Mouse (Mus musculus): ENCODE measurements around the gene Olfr600.
"Not testable (repeated sequence)": the region's sequence is repeated elsewhere in the genome, so short reads cannot be mapped to it uniquely, and the experiment has no call there.

Gene Olfr600

DNA sequence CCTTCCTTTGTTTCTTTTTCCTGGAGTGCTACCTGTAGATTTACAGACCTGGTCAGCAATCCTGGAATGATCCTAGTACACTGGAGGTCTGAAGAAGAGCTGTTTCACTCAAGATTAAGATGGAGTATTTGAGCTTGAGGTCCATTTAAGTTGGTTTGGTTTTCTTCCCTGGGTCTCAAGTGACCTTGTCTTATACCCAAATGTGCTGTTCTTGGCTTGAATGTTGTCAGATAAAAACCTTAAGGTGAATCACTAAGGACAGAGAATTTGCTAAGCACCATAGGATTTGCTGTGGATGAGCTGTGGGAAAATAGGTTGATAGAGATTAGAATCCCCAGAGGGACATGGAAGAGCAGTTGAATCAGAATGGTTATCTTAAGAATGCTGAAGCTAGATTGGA, at the start of gene Olfr600:
Gene Olfr600 (minus strand): TSS at position 101 of the 400 bp plus-strand sequence.
- no peak for DNase-seq (ENCODE audit: low spot score in 2 of 2)

DNA sequence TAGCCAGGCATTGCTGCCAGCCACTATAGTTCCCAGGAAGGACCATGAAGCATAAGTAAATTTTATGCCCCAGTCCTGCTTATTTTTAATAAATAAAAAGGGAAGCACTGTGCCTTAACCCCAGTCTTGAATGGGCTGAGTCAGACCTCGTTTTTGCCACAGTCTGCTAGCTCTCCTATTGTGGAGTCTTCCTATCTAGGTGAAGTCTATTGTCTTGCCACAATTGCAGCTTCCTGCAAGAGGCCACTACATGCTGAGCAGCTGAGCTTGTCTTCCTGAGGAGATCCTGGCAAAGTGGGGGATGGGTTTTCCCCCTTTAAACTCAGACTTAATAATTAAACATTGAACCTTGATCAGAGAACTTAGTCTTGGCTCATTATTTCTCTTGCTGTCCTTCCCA, 49.5 kb upstream of the Olfr600 start:
- no peak for DNase-seq (ENCODE audit: low spot score in 2 of 2)

DNA sequence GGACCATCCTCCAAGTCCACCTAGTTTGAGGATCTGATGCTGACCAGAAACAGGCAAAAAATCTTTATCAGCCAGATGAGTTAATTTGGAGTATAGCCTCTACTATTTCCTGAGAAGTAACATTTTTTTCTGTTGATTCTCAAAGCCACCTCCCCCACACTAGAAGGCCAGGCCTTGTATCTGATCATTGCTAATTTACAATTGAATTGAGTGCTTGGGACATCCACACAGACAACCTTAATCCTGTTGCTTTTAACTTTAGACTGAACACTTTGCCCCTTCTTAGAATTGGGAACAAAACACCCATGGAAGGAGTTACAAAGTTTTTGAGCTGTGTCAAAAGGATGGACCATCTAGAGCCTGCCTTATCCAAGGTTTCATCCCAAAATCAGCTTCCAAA, 48.3 kb upstream of the Olfr600 start:
- DNase-seq (ENCODE audit: low spot score in 2 of 2) = no peak

DNA sequence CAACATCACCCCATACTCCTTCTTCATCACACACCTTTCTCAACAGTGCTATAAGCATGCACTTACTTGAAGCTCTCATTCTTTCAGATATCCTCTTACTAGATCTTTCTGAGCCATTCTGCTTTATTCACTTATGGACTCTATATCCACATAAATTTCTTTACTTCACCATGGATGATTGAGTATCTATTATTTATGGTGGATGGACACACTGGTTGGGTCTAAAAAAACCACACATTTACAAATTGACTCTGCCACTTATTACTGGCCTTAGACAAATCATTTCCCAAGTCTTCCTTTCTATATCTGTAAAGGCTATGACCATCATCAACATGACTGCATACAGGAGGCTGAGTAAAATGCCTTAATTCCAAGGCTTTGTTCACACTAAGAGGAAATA, 36.6 kb upstream of the Olfr600 start, which contains the start of gene Olfr603:
Gene Olfr603 (minus strand): TSS at position 101 of the 400 bp plus-strand sequence.
- no peak for DNase-seq (ENCODE audit: low spot score in 2 of 2)

DNA sequence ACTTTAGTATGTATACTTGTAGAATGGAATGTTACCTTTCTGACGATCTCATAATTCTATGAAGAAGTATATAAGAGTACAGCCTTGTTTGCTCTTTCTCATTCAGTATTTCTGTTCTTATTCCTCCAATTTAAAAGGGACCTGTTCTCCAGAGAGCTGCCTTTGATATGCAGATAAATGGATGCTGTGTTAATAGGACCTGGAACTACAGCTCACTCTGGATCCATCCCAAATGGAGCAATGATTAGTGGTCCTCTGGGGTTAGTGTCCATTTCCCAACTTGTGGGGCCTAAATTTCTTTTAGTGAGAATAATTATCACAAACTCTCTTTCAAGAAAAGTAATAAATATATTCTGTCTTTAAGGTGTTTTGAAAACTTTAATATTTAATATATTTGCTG, 13.1 kb upstream of the Olfr600 start, which contains the start of gene Olfr601:
Gene Olfr601 (minus strand): TSS at position 101 of the 400 bp plus-strand sequence.
- no peak for DNase-seq (ENCODE audit: low spot score in 2 of 2)

DNA sequence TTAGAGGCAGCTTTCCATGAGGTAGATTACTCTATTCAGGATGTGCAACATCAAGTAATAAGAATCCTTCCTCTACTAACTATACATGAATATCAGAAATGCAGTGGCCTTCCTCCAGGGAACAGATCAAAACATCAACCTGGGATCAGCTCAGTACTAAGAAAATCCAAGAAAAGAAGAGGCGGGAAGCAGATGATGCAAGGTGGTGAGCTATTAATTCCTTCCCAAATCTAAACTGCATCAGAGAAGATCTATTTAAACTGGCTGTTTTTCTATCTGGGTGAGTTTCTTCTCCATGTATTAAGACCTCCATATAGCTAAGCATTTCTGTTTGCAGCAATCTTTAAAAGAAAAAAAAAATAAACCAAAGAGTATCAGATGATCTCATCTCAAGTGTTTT, 13.9 kb downstream of the Olfr600 start, which contains the start of gene Olfr599:
Gene Olfr599 (plus strand): TSS at position 301 of the 400 bp plus-strand sequence.
- no peak for DNase-seq (ENCODE audit: low spot score in 2 of 2)

DNA sequence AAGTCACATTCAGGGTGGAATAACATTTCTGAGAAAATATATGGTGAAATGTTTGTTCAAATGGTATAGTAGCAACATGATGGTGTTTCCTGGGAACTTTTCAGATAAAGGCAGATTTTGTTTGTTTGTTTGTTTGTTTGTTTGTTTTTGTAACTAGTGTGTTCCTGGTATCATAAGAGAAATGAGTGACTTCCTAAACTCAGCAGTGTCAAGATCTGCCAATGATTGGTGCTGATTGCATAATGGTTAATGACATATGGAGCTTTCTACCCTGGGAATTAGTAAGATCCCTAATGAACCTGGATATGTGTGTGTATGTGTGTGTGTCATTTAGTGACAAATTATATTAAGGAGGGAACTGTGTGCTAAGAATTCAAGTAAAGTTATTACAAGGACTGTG, 26.2 kb downstream of the Olfr600 start, which contains the start of gene Olfr598:
Gene Olfr598 (plus strand): TSS at position 301 of the 400 bp plus-strand sequence.
- no peak for DNase-seq (ENCODE audit: low spot score in 2 of 2)

DNA sequence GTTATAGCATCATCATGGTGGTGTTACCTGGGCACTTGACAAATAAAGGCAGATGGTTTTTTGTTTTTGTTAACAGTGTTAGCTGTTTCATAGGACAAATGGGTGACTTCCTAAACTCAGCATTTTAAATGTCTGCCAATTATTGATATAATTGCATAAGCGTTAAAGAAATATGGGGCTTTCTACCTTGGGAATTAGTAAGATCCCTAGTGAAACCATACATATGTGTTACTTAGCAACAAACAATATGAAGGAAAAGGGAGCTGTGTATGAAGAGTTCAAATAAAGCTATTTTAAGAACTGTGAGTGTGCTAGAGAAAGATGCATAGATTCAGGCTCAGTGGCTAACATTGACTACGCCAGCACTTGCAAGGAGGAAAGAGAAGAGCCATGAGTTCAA, 33.5 kb downstream of the Olfr600 start, which contains the start of gene Olfr597:
Gene Olfr597 (plus strand): TSS at position 301 of the 400 bp plus-strand sequence.
- DNase-seq (ENCODE audit: low spot score in 2 of 2) = not testable (repeated sequence)

DNA sequence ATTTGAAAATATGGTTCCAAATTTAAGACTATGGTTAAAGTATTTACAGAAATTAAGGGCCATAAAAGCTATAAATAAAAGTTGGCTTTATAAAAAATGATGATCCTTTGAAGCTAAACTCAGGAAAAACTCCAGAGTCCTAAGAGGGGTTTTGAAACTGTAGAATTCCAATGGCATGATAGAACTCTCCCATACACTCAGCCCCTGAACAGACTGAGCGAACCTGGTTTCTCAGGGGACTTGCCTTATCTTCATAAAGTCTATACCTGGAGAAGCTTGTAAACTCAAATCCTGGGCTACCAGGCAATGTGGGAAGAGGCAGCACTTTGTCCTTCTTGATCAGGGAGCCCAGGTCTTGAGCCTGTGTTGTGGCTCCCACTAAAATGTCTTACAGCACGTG, 44.1 kb downstream of the Olfr600 start, which contains the start of gene Olfr596:
Gene Olfr596 (plus strand): TSS at position 301 of the 400 bp plus-strand sequence.
- not testable (repeated sequence) for DNase-seq (ENCODE audit: low spot score in 2 of 2)
